Mouse (Mus musculus) ovary, postnatal 36 days (tissue): ENCODE data around the gene Rpp25.

Source experiments
- DNase-seq: peaks from one replicate; pipeline ENCODE4 v3.0.0; 2022; ENCODE audit warnings: low spot score, mixed read lengths

The Rpp25 gene

DNA sequence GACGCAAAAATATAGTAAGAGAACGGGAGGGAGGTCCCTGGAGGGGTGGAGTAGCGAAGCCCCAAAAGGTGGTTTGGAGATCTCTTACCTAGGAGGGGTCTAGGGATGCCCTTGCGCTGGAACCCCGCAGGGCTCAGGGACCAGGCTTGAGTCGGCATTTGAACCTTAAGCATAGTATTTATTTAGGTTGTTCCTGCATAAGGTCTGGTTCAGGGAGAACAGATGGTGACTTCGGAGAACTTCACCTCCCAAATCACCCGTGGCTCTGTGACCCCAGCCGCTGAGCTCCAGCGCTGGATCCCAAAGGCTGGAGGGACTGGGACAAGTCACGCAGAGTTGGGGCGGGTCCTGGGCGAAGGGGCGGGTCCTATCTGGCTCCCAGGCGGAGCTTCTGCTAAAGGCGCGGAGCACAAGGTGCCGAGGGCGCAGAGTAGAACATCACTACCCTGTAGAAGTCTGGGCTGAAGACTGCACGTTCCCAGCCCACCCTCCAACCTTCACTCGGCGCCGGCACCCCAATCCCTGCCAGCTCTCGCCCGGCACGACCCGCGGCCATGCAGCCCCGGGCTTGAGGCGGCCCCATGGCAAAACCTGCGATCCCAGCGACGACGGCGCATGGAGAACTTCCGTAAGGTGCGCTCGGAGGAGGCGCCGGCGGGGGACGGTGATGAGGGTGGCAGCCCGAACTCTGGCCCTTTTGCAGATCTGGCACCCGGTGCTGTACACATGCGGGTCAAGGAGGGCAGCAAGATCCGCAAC lies at the start of gene Rpp25:
Gene Rpp25 (plus strand): TSS at position 405 of the 759 bp plus-strand sequence.
- peak; percentile 74 for DNase-seq

DNA sequence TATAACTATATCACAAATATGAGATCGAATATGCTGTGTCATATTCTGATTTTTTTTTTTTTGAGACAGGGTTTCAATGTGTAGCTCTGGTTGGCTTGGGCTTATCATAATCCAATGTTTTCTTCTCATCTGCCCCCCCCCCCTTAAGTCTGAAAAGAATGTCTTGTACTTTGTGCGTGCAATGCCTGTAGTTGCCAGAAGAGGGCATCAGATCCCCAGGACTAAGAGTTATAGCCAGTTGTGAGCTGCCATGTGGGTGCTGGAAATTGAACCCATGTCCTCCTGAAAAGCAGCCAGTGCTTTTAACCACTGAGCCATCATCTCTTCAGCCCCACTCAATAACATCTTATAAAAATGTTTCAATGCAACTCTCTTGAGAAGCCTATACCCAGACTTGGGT lies 44.1 kb upstream of the Rpp25 start:
- no peak for DNase-seq

DNA sequence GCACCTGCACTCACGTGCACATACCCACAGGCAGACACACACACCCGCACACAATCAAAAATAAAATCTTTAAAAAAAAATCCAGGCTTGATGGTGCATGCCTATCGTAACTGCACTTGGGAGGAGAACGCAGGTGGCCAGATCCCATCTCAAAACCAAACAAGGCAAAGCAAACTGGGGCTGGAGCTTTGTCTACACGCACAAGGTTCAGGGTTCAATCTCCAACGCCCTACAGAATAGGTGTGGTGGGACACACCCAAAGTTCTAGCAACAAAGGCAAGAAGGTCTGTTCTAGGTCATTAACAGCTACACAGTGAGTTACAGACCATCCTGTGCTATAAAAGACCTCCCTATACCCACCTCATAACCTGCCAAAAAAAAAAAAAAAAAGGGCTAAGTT lies 41.0 kb upstream of the Rpp25 start:
- no peak for DNase-seq

DNA sequence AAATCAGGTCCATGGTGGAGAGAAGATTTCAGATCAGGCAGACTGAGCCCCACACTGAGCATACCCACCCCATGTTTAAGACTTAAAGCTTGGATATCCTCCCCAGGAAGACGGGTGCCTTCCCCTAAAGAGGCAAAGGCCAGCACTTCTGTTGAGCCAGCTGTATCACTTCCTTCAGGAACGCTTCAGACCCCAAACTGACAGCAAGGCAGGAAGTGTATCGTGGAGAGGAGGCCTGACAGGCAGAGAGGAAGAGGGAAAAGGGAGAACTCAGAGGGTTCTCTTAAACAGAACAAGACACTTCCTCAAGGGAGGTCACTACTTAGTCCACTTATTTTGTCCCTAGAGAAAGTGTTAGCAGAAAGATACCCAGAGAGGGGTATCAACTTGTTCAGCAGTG lies 37.7 kb upstream of the Rpp25 start:
- no peak for DNase-seq

DNA sequence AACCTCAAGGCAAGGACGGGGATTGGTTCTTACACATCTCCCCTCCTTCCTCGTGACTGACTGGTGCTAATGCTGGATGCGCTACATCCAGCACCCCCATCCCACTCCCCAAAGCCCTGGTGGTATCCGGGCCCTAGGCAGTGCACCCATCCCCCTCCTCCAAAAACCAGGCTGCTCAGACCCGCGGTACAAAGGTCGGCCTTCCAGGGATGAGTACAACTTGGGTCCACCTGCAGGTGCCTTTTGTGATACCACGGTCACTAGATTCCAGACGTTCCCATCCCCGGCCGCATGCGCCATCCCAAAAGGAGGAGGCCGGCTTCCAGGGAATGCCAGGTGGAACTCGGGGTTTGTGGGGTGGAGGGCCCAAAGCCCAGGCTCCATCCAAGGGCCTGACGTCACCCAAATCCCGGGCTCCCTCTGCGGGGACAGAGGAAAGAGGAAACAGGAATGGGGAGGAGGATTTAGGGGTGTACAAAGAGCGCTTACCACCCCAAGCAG lies 36.5 kb upstream of the Rpp25 start:
- peak; percentile 21 for DNase-seq

DNA sequence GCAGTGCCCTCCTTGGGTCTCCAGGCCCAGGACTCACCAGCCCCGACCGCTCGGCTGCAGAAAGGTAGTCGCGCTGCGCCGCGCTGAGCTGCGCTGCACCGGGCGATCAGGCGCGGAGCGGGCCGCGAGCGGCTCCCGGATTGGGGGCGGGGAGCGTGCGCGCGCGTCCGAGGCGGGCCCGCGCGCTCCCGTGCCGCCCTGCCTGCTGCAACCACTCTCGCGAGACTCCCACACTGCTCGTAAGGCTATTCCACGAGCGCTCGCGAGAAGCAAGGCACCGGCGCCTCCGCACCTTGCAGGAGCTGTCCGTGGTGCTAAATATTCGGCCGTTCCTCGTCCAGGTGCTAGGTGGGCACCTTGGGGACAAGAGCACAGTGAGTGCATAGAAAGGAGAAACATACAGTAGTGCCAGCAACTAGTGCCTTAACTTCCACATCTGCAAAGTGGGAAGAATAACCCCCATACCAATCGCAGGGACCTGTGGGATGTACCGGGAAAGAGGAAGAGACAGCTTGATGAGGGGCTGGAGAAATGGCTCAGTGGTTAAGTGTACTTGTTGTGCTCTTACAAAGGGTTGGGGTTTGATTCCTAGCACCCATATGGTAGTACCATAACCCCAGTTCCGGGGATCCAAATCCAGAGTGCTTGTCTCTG lies 35.8 kb upstream of the Rpp25 start, which contains the start of gene Scamp5:
Gene Scamp5 (minus strand): TSS at position 165 of the 654 bp plus-strand sequence.
- peak; percentile 86 for DNase-seq

DNA sequence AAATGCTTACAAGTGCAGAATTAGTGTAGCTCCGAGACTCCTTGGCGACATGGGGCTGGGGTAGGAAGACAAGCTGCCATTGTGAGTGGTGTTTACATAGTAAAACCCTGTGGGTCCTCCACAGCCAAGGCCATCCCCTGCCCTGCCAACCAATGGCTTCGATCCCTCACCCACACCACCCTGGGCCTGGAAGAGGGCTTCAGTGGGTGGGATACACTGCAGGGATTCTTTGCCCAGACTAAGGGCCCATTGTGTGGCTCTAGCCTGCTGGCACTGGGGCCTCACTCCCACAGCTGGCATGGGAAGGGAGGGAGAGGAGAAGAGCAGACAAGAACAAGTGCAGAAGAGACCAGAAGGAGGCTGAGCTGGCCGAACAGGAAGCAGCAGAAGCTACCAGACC lies 34.9 kb upstream of the Rpp25 start:
- no peak for DNase-seq

DNA sequence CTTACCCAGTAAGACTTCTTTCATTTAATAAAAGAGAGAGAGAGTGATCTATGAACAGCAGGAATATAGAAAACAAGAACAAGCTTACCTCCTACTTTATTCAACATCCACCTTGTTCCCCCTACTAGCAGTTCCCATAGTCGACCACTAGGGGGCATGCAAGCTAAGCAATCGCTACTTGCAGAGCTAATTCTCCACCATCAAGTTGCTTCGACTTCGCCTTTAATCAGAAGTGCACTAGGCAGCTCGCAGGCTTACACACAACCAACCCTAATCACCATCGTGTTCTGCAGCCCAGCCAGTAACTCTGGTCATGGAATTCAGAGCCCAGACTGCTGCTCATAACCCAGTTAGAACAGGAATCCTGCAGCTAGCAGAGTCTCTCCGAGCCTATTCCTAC lies 18.1 kb upstream of the Rpp25 start:
- DNase-seq = peak; percentile 75

DNA sequence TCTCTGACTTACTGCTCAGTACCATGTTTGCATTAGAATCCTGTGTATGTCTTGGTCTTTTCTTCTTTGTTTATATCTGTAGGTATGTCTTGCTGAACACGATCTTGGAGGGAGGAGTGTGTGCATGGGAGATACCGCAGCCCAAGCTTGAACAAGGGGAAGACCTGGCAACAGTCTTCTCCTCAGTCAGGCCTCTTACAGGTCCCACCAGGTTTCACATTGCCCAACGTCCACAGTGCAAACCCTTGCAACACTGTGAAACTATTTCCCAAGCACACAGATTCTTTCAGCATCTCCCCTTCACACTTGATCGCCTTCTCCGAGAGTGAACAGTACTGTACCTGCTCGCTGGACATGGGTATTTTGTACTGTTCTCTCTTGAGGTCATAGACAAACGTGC lies 16.0 kb upstream of the Rpp25 start:
- DNase-seq = no peak

DNA sequence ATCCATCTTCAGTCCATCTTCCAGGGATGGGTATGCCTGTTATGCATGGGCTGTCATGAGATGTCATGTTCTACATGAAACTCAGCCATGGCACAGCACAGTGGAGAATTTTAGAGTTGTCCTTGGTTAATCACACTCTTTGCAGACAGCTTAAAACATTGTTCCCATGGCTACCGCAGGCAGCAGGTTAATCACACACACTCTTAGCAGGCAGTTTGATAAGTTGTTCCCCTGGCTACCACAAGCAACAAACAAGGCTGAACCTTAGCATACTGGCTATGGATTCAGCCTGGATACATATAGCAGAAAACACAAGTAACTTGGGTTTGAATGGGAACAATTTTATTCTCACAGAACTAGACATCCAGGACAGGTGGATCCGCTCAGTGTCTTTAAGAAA lies 10.3 kb upstream of the Rpp25 start:
- no peak for DNase-seq

DNA sequence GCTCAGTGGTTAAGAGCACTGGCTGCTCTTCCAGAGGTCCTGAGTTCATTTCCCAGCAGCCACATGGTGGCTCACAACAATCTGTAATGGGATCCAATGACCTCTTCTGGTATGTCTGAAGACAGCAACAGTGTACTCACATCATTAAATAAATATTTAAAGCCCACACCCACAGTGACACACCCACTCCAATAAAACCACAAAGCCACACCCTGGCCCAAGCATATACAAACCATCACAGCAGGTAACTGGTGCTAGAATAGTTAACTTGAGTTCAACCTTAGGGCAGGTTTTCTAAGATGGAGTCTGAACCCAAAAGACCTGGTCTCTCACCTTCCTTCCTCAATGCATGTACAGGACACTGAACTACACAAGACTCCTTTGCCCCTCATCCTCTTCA lies 8.9 kb upstream of the Rpp25 start:
- no peak for DNase-seq

DNA sequence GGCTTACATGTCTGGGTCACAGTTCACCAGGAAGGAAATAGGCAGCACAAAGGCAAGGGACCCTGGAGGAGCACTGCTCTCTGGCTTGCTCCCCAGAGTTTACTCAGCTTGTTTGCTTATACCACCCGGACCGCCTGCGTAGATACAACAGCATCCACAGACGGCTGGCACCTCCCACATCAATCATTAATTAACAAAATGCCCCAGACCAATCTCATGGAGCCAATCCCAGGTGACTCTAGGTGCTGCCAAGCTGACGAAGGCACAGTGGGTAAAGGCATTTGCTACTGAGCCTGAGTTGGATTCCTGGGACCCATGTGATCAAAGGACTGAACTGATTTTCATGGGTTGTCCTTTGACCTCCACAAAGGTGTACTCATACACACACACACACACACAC lies 6.6 kb upstream of the Rpp25 start:
- no peak for DNase-seq

DNA sequence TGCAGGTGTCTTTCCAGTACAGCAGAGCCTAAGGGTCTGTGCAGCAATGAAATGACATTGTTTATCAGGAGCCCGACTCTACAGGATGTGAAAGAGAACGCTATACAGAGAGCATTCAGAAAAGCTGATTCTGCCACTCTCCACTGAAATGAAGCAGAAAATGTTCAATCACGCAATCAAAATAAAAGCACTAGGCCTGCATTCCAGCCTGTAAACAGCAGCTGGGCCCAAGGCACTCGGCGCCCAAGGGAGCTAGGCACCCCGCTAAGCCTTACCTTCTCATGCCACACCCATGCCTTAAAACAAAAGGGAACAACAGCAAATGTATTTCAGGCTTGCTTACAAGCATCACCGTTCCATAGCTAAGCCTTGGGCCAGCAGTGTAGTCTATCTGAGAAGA lies 5.3 kb upstream of the Rpp25 start:
- DNase-seq = no peak

DNA sequence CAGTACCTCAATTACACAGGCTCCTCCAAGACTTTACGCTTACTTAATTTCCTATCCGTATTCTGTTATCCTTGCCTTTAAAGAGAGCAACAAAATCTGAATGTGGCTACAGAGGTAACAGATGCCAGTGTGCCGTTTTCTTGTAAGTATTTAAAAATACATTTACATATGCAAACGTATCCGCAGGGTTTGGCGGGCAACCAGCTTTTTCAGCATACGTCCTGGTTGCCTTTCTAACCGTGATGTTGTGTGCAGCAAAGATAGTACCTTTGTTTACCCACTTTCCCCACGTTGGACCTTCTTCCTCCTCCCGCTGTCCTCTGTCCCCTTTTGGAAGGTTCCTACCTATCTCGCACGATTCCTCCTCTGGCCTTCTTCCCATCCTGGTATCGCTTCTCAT lies 2.4 kb upstream of the Rpp25 start:
- DNase-seq = no peak

DNA sequence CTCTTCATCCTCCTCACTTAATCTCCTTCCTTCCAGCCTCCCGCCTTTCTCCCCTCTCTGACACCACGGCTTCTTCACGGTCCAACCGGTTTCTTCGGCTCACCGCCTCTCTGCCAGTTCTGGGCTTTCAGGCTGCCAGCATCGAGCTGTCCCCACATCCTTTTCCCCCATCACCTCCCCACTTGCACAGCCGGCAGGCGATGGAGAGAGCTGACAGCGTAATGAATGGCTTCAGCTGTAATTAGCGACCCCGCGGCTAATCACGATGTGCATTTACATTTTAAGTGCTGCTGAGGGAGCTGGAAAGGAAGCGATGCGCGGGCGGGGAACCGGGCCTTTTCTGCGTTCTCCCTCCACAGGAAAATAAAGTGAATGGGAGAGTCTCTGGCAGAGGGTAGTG lies 2.0 kb upstream of the Rpp25 start:
- peak; percentile 9 for DNase-seq

DNA sequence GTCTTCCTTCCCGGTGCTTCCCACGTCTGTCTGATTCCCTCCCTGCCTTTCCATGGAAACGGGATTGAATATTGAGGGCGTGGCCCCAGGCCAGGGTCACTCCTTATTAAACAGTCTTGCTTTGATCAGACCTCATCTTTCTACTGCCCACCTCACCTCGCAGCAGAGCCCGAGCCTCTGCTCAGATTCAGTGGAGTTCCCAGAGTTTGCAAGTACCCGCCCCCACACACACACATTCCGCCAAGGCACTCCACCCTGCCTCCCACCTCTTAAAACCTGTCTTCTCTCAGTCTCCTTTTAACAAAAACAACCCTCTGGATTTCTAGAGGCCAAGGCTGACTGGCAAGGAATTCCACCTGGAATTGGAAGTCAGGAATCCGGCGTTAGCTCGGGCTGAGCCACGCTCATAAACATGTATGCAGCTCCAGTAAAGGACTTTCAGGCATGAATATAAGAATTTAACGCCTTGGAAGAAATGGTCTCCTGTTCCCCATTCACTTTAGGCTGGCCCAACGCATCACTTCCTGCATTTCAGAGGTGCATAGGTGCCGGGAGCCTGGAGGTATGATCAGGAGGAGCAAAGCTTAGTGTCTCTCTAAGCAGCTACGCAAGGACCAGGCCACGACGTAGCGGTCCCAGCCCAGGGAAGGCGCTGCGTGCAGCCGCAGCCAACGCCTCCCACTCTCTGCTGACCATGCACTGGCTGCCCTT lies 760 bp upstream of the Rpp25 start:
- peak; percentile 40 for DNase-seq

DNA sequence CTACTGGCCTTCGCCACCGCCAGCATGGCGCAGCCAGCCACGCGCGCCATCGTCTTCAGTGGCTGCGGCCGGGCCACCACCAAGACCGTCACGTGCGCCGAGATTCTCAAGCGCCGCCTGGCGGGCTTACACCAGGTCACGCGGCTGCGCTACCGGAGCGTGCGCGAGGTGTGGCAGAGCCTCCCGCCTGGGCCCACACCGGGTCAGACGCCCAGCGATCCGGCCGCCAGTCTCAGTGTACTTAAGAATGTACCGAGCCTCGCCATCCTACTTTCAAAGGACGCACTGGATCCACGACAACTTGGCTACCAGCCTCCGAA lies 515 bp downstream of the Rpp25 start:
- peak; percentile 67 for DNase-seq

DNA sequence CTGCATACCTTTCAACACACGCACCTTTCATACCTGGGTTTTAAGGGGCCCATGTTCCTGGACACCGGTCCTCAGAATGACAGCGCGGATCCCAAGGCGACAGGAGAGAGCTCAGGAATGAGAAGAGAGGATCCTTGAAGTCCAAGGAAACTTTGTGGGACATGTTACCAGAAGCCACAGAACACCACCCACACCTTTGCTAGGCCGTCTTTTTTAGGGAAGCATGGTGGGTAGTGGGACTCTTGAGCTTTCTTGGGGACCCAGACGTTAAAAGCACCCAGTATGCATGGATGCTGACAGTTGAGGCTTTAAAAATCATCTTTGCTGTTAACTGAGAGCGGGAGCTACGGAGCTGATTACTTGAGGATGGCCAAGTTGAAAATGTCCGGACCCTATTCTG lies 1.1 kb downstream of the Rpp25 start:
- no peak for DNase-seq

DNA sequence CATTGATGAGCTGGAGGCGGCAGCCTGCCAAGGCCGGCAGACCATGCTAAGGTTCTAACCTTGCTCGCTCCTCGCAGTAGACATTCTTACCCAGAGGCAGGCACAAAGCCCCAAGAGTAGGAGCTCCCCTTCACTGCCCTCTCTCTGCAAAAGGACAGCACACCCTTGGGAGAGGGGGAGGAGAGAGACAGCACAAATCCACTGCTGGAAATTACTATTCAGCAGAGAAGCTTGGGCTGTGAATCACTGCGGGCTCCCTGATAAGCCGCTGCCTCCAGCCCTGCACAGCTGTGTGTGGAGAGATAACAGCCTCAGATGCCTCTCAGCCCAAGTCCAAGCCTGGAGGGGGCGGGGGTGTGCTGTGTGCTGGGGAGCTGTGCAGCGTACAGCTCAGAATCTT lies 1.9 kb downstream of the Rpp25 start:
- DNase-seq = peak; percentile 77

DNA sequence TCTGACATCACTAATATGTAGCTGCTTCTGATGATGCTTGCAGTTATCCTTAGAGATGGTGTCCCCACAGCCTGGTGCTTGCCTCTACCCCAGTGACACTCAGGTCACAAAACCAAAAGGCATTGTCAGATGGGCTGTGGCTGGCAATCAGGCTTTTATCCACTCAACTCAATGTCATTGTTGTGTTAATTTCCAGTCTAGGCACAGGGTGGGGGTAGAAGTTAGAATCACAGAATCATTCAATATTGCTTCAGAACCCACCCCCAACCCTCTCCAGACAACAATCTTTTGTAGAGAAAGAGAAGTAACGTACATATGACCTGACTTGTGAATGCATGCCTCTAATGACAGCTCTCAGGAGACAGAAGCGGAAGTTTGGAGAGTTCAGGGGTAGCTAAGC lies 6.8 kb downstream of the Rpp25 start:
- no peak for DNase-seq

DNA sequence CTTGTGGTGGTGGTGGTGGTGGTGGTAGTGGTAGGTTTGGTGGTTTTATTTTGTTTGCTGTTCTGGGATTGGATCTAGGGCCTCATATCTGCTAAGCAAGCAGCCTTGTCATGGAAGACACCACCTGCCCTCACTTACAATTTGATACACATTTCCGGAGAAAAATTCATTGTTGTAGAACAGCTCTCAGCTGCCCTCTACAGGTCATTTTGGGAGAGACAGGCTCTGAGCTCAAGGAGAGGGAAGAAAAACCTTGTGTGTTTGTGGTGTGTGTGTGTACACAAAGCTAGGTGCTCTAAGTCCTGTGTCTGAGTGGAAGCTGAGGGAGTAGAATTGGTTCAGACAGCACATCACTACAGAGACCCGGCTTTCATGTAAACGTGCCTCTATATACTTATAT lies 13.3 kb downstream of the Rpp25 start:
- peak; percentile 32 for DNase-seq

DNA sequence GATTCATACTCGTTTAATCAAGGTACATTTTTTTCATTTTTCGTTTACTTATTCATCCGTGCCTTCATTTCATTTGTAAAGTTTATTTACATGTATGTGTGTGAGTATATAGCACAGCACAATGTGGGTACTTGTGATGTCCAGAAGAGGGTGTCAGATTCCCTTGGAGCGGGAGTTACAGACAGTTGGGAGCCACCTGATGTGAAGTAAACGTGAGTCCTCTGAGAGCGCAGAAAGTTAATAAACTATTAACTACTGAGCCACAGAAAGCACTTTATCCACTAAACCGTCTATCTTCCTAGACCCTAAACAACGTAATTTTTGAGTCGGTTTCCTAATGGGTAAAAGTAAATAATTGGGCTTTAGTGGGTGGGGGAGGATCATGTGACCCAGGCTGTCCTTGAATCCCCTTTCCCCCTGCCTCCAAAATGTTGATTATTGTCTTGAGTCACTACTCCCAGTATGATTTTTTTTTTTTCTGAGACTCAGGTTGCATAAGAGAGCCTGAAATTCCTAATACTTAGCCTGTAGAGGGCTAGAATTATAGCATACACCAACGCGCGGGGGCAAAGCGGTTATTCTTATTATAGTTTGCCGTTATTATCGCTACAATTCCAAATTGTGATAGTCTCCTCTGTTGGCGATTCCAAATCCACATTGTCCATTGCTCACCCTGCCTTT lies 16.7 kb downstream of the Rpp25 start:
- no peak for DNase-seq
